Mouse (Mus musculus): ENCODE results near the gene Tbcc.

- TF ChIP-seq TAL1 (conservative IDR thresholded peaks at IDR 0.05; ENCODE audit: low read depth, low read length) (no peak), GATA1 (IDR thresholded peaks at IDR 0.05; ENCODE audit: borderline replicate concordance, low read length) (no peak)
Measured at GRCm38 (mm10) chr17:46856471-46857360, 33.8 kb upstream of the Tbcc start.
